Mouse (Mus musculus): ENCODE data around the gene Cds2.

DNA sequence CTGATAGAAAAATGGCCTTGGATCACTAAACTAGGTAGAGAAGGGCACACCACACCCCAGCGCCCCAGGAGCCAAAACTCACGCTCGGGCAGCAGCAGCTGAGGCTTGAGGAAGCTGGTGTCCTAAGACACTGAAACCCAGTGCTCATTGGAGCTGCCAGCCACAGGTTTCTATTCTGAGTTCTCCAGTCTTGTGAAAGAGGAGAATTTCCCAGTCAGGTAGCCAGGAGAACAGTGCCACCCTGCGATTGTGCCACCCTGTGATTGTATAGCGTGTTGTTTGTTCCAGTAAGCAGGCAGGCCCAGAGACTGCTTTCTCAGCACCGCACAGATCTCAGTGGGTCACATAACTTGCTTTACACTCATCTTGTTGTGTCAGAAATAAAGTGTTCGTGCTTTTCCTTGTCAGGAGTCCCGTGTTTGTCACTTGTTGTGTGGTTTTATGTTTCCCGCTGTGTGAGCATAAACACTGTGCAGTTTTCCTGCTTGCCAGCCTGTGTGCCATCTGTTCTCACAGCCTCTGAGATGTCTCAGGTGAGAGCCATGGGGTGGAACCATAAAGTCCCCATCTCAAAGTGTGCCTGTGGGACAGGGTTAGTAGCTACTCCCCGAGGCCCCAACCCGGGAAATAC is 44.4 kb downstream of the Cds2 start:
- no peak for TF ChIP-seq POLR2A (IDR thresholded peaks at IDR 0.05; ENCODE audit: insufficient read depth, low read depth, low read length)
- no peak for TF ChIP-seq CTCF (IDR thresholded peaks at IDR 0.05; ENCODE audit: insufficient read depth, low read depth, low read length)

Measured in olfactory bulb, adult 2 months (tissue).